Mouse (Mus musculus): ENCODE measurements at regions not wholly inside any gene's neighbourhood (a gene's known extent, or its start where the extent isn't known, plus 50 kb on each side); places are given as distances from the start of the nearest gene placed in this dataset.

DNA sequence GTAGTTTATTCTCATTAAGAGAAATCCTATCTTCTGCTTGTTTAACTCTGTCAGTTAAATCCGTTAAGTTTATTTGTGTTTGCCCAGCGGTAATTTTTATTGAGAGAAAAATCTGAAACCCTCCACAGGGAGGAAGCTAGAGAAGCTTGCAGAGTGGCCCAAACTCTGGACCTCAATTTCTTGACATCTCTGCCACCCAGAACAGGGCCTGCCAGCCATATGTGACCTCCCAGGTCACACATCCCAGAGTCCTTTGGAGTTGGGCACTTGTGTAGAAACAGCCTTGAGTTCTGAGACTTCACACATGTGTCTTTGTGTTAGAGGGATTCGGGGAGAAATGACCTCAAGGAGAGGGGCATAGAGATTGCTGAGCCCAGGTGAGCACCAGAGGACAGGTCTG is 109.0 kb upstream of the Zfp618 start:
- H3K27me3 ChIP-seq (ENCODE audit: control insufficient read depth, insufficient read depth, low read length), result no peaks in the 10 kb centered on the region
- H3K4me2 ChIP-seq (replicated peaks; ENCODE audit: low read depth, low read length), result no peak overlapping the region
- no peaks in the 10 kb centered on the region for H3K9me3 ChIP-seq (ENCODE audit: control insufficient read depth, low read length)
- H3K4me1 ChIP-seq (ENCODE audit: control insufficient read depth, insufficient read depth, low read length), result no peaks in the 10 kb centered on the region
- no peak overlapping the region for H3K27ac ChIP-seq (ENCODE audit: low read depth, low read length)
- 78% methylated on average over 3 of the region's 3 CpGs for WGBS
- no peak overlapping the region for H3K9ac ChIP-seq (ENCODE audit: low read depth, low read length)
- no peak overlapping the region for H3K4me3 ChIP-seq (ENCODE audit: low read length)
- no peak for ATAC-seq (ENCODE audit: low FRiP score, low TSS enrichment)
- no peaks in the 10 kb centered on the region for H3K36me3 ChIP-seq (ENCODE audit: control insufficient read depth, insufficient read depth, low read length)

DNA sequence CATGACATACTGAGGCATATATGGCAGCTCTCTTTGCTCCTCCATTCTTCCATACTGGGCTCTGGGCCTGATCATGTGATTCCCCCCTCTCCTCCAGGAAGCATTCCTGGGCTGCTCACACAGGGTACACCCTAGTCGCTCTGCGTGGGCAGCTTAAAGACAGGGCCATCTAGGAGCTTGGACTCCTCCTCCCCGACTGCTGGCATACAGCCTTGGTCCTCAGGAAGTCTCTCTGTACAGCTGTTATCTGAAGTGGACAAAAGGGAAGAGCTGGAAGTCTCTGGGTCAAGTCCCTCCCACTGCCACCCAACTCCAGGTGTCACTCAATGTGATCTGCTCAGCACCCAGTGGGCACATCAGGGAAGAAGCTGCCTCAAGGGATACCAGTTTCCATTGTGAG is 102.6 kb upstream of the Zfp618 start:
- H3K4me1 ChIP-seq (ENCODE audit: control insufficient read depth, insufficient read depth, low read length), result no peaks in the 10 kb centered on the region
- no peak overlapping the region for H3K27ac ChIP-seq (ENCODE audit: low read depth, low read length)
- no peak overlapping the region for H3K4me2 ChIP-seq (replicated peaks; ENCODE audit: low read depth, low read length)
- no peaks in the 10 kb centered on the region for H3K36me3 ChIP-seq (ENCODE audit: control insufficient read depth, insufficient read depth, low read length)
- whole genome bisulfite sequencing, result 89% methylated on average over 3 of the region's 3 CpGs
- 0 out of 2 replicates have a peak, but pooled peaks have one; percentile 20 for ATAC-seq (ENCODE audit: low FRiP score, low TSS enrichment)
- H3K9ac ChIP-seq (ENCODE audit: low read depth, low read length), result no peak overlapping the region
- H3K4me3 ChIP-seq (ENCODE audit: low read length), result no peak overlapping the region
- no peaks in the 10 kb centered on the region for H3K27me3 ChIP-seq (ENCODE audit: control insufficient read depth, insufficient read depth, low read length)
- no peaks in the 10 kb centered on the region for H3K9me3 ChIP-seq (ENCODE audit: control insufficient read depth, low read length)

DNA sequence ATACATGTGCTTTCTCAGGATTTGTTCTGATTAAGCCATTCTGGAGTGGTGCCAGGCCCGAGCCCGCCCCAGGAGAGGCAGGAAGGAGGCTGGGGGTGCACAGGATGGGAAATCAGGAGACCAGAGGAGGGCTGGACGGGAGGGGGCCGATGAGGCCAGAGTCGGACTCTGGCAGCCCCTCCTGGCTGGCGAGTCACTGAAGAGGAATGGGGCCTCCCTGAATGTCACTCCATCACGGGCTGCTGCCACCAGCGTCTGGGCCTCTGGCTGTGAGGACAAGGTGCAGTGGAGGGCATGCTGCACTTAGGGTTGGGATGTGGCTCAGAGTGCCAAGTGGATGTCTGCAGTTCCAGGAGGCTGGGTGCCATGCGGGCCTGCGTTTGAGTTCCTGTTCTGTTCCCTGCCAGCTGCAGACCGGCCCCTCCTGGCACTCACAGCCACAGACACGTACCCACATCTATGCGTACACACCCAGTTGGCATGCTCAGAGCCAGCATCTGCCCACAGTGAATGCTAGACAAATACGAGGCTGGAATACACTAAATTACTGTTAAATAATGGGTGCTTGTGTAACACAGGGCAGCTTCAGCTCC is 94.9 kb upstream of the Zfp618 start:
- 0 out of 2 replicates have a peak, but pooled peaks cover 4% of the 10 kb centered on the region for H3K4me1 ChIP-seq (ENCODE audit: control insufficient read depth, insufficient read depth, low read length)
- H3K4me3 ChIP-seq (ENCODE audit: low read length), result no peak overlapping the region
- no peaks in the 10 kb centered on the region for H3K27me3 ChIP-seq (ENCODE audit: control insufficient read depth, insufficient read depth, low read length)
- 65% methylated on average over 14 of the region's 14 CpGs for WGBS
- no peaks in the 10 kb centered on the region for H3K36me3 ChIP-seq (ENCODE audit: control insufficient read depth, insufficient read depth, low read length)
- no peak overlapping the region for H3K4me2 ChIP-seq (replicated peaks; ENCODE audit: low read depth, low read length)
- H3K27ac ChIP-seq (ENCODE audit: low read depth, low read length), result no peak overlapping the region
- ATAC-seq (ENCODE audit: low FRiP score, low TSS enrichment), result no peak
- H3K9me3 ChIP-seq (ENCODE audit: control insufficient read depth, low read length), result no peaks in the 10 kb centered on the region; the same call in 1 of the 2 replicates
- no peak overlapping the region for H3K9ac ChIP-seq (ENCODE audit: low read depth, low read length)

DNA sequence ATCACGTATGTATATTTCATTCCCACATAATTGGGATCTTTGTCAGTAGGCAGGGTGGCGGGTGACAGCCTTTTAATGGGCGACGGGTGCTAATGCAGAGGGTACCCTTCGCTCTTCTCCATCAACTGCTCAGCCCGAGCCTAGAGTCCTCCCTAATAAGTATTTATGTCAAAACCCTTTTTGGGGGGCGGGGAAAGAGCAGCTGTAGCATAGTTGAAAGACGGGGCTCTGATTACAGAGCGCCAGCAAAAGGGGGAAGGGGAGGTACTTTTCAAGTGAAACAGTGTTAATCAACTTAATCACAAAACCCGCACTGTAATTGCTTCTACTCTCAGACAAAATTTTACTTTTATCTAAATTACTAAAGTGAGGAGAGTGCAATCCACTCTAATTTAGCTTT is 92.8 kb upstream of the Zfp618 start:
- 77% methylated on average over 10 of the region's 10 CpGs for WGBS
- H3K27ac ChIP-seq (ENCODE audit: low read depth, low read length), result no peak overlapping the region
- H3K4me3 ChIP-seq (ENCODE audit: low read length), result no peak overlapping the region
- H3K9me3 ChIP-seq (ENCODE audit: control insufficient read depth, low read length), result no peaks in the 10 kb centered on the region; the same call in 1 of the 2 replicates
- ATAC-seq (ENCODE audit: low FRiP score, low TSS enrichment), result no peak
- 0 out of 2 replicates have a peak, but pooled peaks cover 4% of the 10 kb centered on the region for H3K4me1 ChIP-seq (ENCODE audit: control insufficient read depth, insufficient read depth, low read length)
- no peak overlapping the region for H3K4me2 ChIP-seq (replicated peaks; ENCODE audit: low read depth, low read length)
- no peaks in the 10 kb centered on the region for H3K27me3 ChIP-seq (ENCODE audit: control insufficient read depth, insufficient read depth, low read length)
- no peak overlapping the region for H3K9ac ChIP-seq (ENCODE audit: low read depth, low read length)
- H3K36me3 ChIP-seq (ENCODE audit: control insufficient read depth, insufficient read depth, low read length), result no peaks in the 10 kb centered on the region

DNA sequence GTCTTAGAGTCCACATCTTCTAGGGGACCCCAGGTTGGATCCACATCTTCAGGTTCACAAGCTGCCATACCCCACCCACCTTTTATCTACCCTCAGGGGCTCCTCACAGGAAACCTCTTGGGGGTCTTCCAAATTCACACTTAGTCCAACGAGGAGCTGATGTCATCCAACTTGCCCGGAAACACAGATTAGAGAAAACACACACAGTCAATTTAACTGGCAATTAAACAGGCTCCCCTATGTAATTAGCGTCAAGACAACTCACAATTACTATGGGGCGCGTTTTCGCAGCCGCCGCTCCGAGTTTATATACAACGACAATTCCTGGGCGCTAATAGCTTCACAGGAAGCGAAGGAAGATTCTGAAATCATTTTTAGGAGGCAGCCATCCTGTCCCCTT is 91.4 kb upstream of the Zfp618 start:
- no peak overlapping the region for H3K4me3 ChIP-seq (ENCODE audit: low read length)
- ATAC-seq (ENCODE audit: low FRiP score, low TSS enrichment), result no peak
- H3K4me1 ChIP-seq (ENCODE audit: control insufficient read depth, insufficient read depth, low read length), result 0 out of 2 replicates have a peak, but pooled peaks cover 4% of the 10 kb centered on the region
- H3K27ac ChIP-seq (ENCODE audit: low read depth, low read length), result no peak overlapping the region
- no peak overlapping the region for H3K9ac ChIP-seq (ENCODE audit: low read depth, low read length)
- H3K9me3 ChIP-seq (ENCODE audit: control insufficient read depth, low read length), result no peaks in the 10 kb centered on the region; the same call in 1 of the 2 replicates
- no peak overlapping the region for H3K4me2 ChIP-seq (replicated peaks; ENCODE audit: low read depth, low read length)
- 80% methylated on average over 12 of the region's 12 CpGs for WGBS
- H3K27me3 ChIP-seq (ENCODE audit: control insufficient read depth, insufficient read depth, low read length), result no peaks in the 10 kb centered on the region
- H3K36me3 ChIP-seq (ENCODE audit: control insufficient read depth, insufficient read depth, low read length), result no peaks in the 10 kb centered on the region

DNA sequence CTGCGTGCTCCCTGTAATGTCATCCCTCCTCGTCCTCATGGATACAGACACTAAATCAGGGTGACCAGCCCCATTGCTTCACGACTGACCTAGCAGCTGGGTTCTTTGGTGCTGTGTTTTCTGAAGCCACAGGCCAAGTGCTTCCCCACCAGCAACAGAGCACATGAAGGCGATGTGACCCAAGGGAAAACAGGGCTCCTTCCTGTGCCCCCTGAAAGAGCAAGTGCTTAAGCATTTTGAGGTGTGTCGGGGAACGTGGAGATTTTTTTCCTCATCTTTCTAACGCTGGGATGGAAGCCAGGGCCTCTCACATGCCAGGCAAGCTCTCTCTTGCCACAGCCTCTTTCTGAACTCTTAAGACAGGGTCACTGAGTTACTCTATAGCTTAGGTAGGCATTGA is 87.3 kb upstream of the Zfp618 start:
- Histone ChIP-seq H3K27ac (ENCODE audit: low read depth, low read length) (no peak overlapping the region), H3K4me2 (replicated peaks; ENCODE audit: low read depth, low read length) (no peak overlapping the region), H3K4me1 (ENCODE audit: control insufficient read depth, insufficient read depth, low read length) (no peaks in the 10 kb centered on the region), H3K4me3 (ENCODE audit: low read length) (no peak overlapping the region), H3K9ac (ENCODE audit: low read depth, low read length) (no peak overlapping the region), H3K36me3 (ENCODE audit: control insufficient read depth, insufficient read depth, low read length) (no peaks in the 10 kb centered on the region), H3K27me3 (ENCODE audit: control insufficient read depth, insufficient read depth, low read length) (no peaks in the 10 kb centered on the region), H3K9me3 (ENCODE audit: control insufficient read depth, low read length) (no peaks in the 10 kb centered on the region)
- WGBS, result 77% methylated on average over 7 of the region's 7 CpGs
- ATAC-seq (ENCODE audit: low FRiP score, low TSS enrichment), result no peak

DNA sequence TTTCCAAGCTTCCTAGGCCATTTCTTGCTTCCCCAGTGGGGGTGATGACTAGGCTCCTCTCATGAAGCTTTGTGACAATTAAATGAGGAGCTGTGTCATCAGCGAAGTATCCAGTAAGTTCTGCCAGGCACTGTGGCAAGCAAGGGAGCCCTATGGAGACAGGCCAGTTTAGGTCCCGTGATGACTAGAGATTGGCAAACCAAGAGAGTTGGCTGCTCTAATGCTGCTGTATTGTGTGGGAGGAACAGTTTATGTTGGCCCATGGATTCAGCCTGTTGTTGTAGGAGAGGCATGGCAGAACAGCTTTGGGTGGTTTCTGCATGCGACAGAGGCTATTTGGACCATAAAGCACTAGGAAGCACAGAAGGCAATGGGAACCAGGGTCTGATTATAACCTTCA is 86.4 kb upstream of the Zfp618 start:
- ATAC-seq (ENCODE audit: low FRiP score, low TSS enrichment), result no peak
- no peaks in the 10 kb centered on the region for H3K4me1 ChIP-seq (ENCODE audit: control insufficient read depth, insufficient read depth, low read length)
- no peaks in the 10 kb centered on the region for H3K36me3 ChIP-seq (ENCODE audit: control insufficient read depth, insufficient read depth, low read length)
- no peaks in the 10 kb centered on the region for H3K27me3 ChIP-seq (ENCODE audit: control insufficient read depth, insufficient read depth, low read length)
- 80% methylated on average over 3 of the region's 3 CpGs for WGBS
- no peak overlapping the region for H3K27ac ChIP-seq (ENCODE audit: low read depth, low read length)
- H3K9ac ChIP-seq (ENCODE audit: low read depth, low read length), result no peak overlapping the region
- H3K4me3 ChIP-seq (ENCODE audit: low read length), result no peak overlapping the region
- no peak overlapping the region for H3K4me2 ChIP-seq (replicated peaks; ENCODE audit: low read depth, low read length)
- H3K9me3 ChIP-seq (ENCODE audit: control insufficient read depth, low read length), result no peaks in the 10 kb centered on the region

DNA sequence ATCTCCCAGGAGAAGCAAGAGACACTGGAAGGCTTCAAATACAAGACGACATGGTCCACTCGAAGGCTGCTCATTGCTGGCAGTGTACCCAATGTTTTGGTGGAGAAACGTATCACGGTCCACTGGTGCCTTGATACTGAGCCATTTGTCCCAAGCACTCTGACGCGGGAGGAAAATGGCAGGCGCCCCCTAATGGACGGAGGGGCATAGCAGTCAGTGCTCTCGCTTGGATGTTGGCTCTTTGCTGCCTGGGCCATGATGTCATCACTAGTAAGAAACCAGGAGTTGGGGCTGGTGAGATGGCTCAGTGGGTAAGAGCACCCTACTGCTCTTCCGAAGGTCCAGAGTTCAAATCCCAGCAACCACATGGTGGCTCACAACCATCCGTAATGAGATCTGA is 83.5 kb upstream of the Zfp618 start:
- no peaks in the 10 kb centered on the region for H3K27me3 ChIP-seq (ENCODE audit: control insufficient read depth, insufficient read depth, low read length)
- H3K4me2 ChIP-seq (replicated peaks; ENCODE audit: low read depth, low read length), result no peak overlapping the region
- H3K9me3 ChIP-seq (ENCODE audit: control insufficient read depth, low read length), result no peaks in the 10 kb centered on the region
- H3K4me3 ChIP-seq (ENCODE audit: low read length), result no peak overlapping the region
- WGBS, result 80% methylated on average over 10 of the region's 11 CpGs
- H3K4me1 ChIP-seq (ENCODE audit: control insufficient read depth, insufficient read depth, low read length), result no peaks in the 10 kb centered on the region
- no peak overlapping the region for H3K9ac ChIP-seq (ENCODE audit: low read depth, low read length)
- ATAC-seq (ENCODE audit: low FRiP score, low TSS enrichment), result no peak
- no peak overlapping the region for H3K27ac ChIP-seq (ENCODE audit: low read depth, low read length)
- H3K36me3 ChIP-seq (ENCODE audit: control insufficient read depth, insufficient read depth, low read length), result no peaks in the 10 kb centered on the region

DNA sequence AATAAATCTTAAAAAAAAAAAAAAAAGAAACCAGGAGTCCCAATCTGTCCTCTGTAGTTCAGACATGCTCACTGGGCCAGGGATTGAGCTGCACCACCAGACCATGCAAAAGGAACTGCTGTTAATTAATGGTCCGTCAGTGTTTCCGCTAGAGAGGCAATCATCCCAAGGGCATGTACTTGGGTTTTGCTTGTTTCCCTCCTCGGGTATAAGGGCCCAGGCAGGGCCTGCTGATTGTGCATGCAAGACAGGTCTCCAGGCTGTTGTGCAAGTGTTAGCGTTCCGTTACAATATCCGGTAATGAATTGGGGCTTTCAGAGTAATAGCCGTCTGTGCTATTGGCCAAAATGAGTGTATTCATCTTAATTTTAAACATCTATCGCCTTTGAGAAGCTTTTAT is 83.1 kb upstream of the Zfp618 start:
- WGBS, result 68% methylated on average over 8 of the region's 8 CpGs
- H3K27me3 ChIP-seq (ENCODE audit: control insufficient read depth, insufficient read depth, low read length), result no peaks in the 10 kb centered on the region
- no peak overlapping the region for H3K9ac ChIP-seq (ENCODE audit: low read depth, low read length)
- ATAC-seq (ENCODE audit: low FRiP score, low TSS enrichment), result no peak; the same call in 1 of the 2 replicates
- H3K4me1 ChIP-seq (ENCODE audit: control insufficient read depth, insufficient read depth, low read length), result no peaks in the 10 kb centered on the region
- H3K27ac ChIP-seq (ENCODE audit: low read depth, low read length), result no peak overlapping the region
- no peak overlapping the region for H3K4me3 ChIP-seq (ENCODE audit: low read length)
- no peaks in the 10 kb centered on the region for H3K36me3 ChIP-seq (ENCODE audit: control insufficient read depth, insufficient read depth, low read length)
- H3K4me2 ChIP-seq (replicated peaks; ENCODE audit: low read depth, low read length), result no peak overlapping the region
- no peaks in the 10 kb centered on the region for H3K9me3 ChIP-seq (ENCODE audit: control insufficient read depth, low read length)

All from kidney, embryonic 14.5 days (tissue).